Mouse (Mus musculus) cerebellum, postnatal 14 days (tissue): ENCODE measurements around the gene Cenpj.

Experiments used
- DNase-seq, 2 experiments: peaks; one replicate each; pipeline ENCODE4 v3.0.0; 2021; ENCODE audit warnings: mixed read lengths in 2 of 2

Cenpj gene

GRCm38 (mm10) chr14:56575416-56575815, at the start of gene Cenpj, which contains the start of gene Parp4:
Gene Cenpj (minus strand): TSS chr14:56575425.
Gene Parp4 (plus strand): TSS chr14:56575619.
- DNase-seq = peak; percentile 46 to 51

GRCm38 (mm10) chr14:56620425-56620824, 45.2 kb upstream of the Cenpj start:
- no peak for DNase-seq

- DNase-seq = no peak
Measured at GRCm38 (mm10) chr14:56617470-56617869, 42.2 kb upstream of the Cenpj start.

- DNase-seq = no peak
Measured at GRCm38 (mm10) chr14:56613212-56613611, 38.0 kb upstream of the Cenpj start.

- no peak for DNase-seq
Measured at GRCm38 (mm10) chr14:56605136-56605535, 29.9 kb upstream of the Cenpj start.

GRCm38 (mm10) chr14:56604438-56604837, 29.2 kb upstream of the Cenpj start:
- no peak for DNase-seq

GRCm38 (mm10) chr14:56602069-56602468, 26.8 kb upstream of the Cenpj start:
- DNase-seq = no peak

GRCm38 (mm10) chr14:56598759-56599158, 23.5 kb upstream of the Cenpj start:
- peak; percentile 22 to 57 for DNase-seq

GRCm38 (mm10) chr14:56594811-56595210, 19.6 kb upstream of the Cenpj start:
- no peak for DNase-seq

GRCm38 (mm10) chr14:56592191-56592590, 17.0 kb upstream of the Cenpj start:
- DNase-seq = no peak

GRCm38 (mm10) chr14:56582294-56582693, 7.1 kb upstream of the Cenpj start:
- no peak for DNase-seq

GRCm38 (mm10) chr14:56581117-56581516, 5.9 kb upstream of the Cenpj start:
- no peak for DNase-seq

- DNase-seq = no peak
Measured at GRCm38 (mm10) chr14:56579011-56579410, 3.8 kb upstream of the Cenpj start.

GRCm38 (mm10) chr14:56575969-56576901, 1.0 kb upstream of the Cenpj start:
- DNase-seq = no peak

GRCm38 (mm10) chr14:56572546-56572945, 2.7 kb downstream of the Cenpj start:
- DNase-seq = no peak

GRCm38 (mm10) chr14:56571310-56572093, 3.7 kb downstream of the Cenpj start:
- DNase-seq = peak; percentile 96

- DNase-seq = no peak
Measured at GRCm38 (mm10) chr14:56569041-56569440, 6.2 kb downstream of the Cenpj start.

GRCm38 (mm10) chr14:56567476-56567875, 7.7 kb downstream of the Cenpj start:
- DNase-seq = no peak

GRCm38 (mm10) chr14:56559134-56559533, 16.1 kb downstream of the Cenpj start:
- DNase-seq = no peak

GRCm38 (mm10) chr14:56554716-56555115, 20.5 kb downstream of the Cenpj start:
- no peak for DNase-seq

- DNase-seq = no peak
Measured at GRCm38 (mm10) chr14:56553331-56553730, 21.9 kb downstream of the Cenpj start.

- no peak for DNase-seq
Measured at GRCm38 (mm10) chr14:56552924-56553323, 22.3 kb downstream of the Cenpj start.

GRCm38 (mm10) chr14:56550960-56551359, 24.3 kb downstream of the Cenpj start:
- DNase-seq = peak; percentile 78 to 79

GRCm38 (mm10) chr14:56545491-56545890, 29.7 kb downstream of the Cenpj start:
- DNase-seq = no peak
